Mouse (Mus musculus): Measurements from ENCODE around the gene Rab11fip4.

GRCm38 (mm10) chr11:79613084-79613483, 22.1 kb downstream of the Rab11fip4 start:
- no peak for TF ChIP-seq CTCF (conservative IDR thresholded peaks at IDR 0.05; ENCODE audit: insufficient read depth, insufficient read length, low read depth, low read length)
- no peak for TF ChIP-seq POLR2A (IDR thresholded peaks at IDR 0.05; ENCODE audit: low read depth, low read length)
